In genomic region chr12:8975076-8975475, GRCm38 (mm10) we compare ENCODE assay signal across 14 mouse cellular contexts. TPM values are rescaled to one million over a fixed set of nuclear protein-coding genes. Genes with fewer than 3 reads are reported as not detected.
DNase-seq lines count a peak whose midpoint lies in the region; ATAC-seq and TF ChIP-seq lines count a peak whose summit lies in the region.
"Had no signal": no experiment of that assay in that cellular context is flagged by ENCODE, and none has a peak within 500 bp of the region (broad histone marks: within the 10 kb centered on the region; RNA-seq: fewer than 3 reads in every experiment).

No protein-coding gene starts in this region.

- peak; percentile 14; the same call in 1 of the 2 replicates for TF ChIP-seq CTCF in heart, adult 2 months (IDR thresholded peaks at IDR 0.05)
- peak in 1 of 3 experiments; percentile 16; a peak in 2 of 6 replicates for TF ChIP-seq CTCF in MEL (IDR thresholded peaks at IDR 0.05 in 2 of 3, conservative IDR thresholded peaks at IDR 0.05 in 1 of 3; ENCODE audit: control insufficient read depth in 1 of 3, insufficient read depth in 1 of 3, low read depth in 2 of 3, low read length in 3 of 3, poor library complexity in 1 of 3, severe bottlenecking in 1 of 3)
- 0 out of 2 replicates have a peak, but pooled peaks have one; percentile 11 for TF ChIP-seq CTCF in forebrain, postnatal 0 days (IDR thresholded peaks at IDR 0.05; ENCODE audit: low read depth)

- H3K27ac ChIP-seq in heart, adult 2 months = no peak overlapping the region
- no peak overlapping the region for H3K27ac ChIP-seq in MEL (ENCODE audit: control insufficient read depth, low read depth, low read length)
- no peak overlapping the region for H3K27ac ChIP-seq in forebrain, postnatal 0 days (ENCODE audit: low read depth, low read length)
- no peak overlapping the region for H3K27ac ChIP-seq in midbrain, embryonic 15.5 days
- H3K27ac ChIP-seq: kidney, postnatal 0 days; liver, embryonic 12.5 days had no signal

- TF ChIP-seq RAD21 in MEL (IDR thresholded peaks at IDR 0.05; ENCODE audit: low read depth, low read length) = no peak

- no peak for TF ChIP-seq POLR2A in heart, adult 2 months (IDR thresholded peaks at IDR 0.05; ENCODE audit: insufficient read depth, low read depth, low read length)
- TF ChIP-seq POLR2A in MEL (IDR thresholded peaks at IDR 0.05; ENCODE audit: control insufficient read depth in 1 of 2, insufficient read depth in 1 of 2, low read depth in 1 of 2, low read length in 2 of 2, poor library complexity in 1 of 2) = no peak

- H3K4me1 ChIP-seq in heart, adult 2 months (ENCODE audit: control insufficient read depth, insufficient read depth, low read length) = no peaks in the 10 kb centered on the region; the same call in 1 of the 2 replicates
- H3K4me1 ChIP-seq in MEL (ENCODE audit: control insufficient read depth in 1 of 2, insufficient read depth in 2 of 2, low read length in 2 of 2) = peaks cover 2 to 8% of the 10 kb centered on the region in 2 experiments; a peak in 3 of 4 replicates
- H3K4me1 ChIP-seq in forebrain, postnatal 0 days (ENCODE audit: insufficient read depth) = peaks cover 11% of the 10 kb centered on the region; the same call in 1 of the 2 replicates
- H3K4me1 ChIP-seq in midbrain, embryonic 15.5 days = peaks cover 12% of the 10 kb centered on the region

- WGBS in heart, adult 2 months = 95% methylated on average over 3 of the region's 3 CpGs
- 91% methylated on average over 3 of the region's 3 CpGs for WGBS in forebrain, postnatal 0 days
- 87% methylated on average over 3 of the region's 3 CpGs for WGBS in midbrain, embryonic 15.5 days

- H3K27me3 ChIP-seq in heart, adult 2 months (ENCODE audit: control insufficient read depth, insufficient read depth, low read length) = no peaks in the 10 kb centered on the region
- H3K27me3 ChIP-seq in MEL (ENCODE audit: control insufficient read depth in 1 of 2, insufficient read depth in 2 of 2, low read length in 2 of 2) = peaks cover 0 to 5% of the 10 kb centered on the region in 2 experiments; a peak in 2 of 4 replicates
- H3K27me3 ChIP-seq in forebrain, postnatal 0 days (ENCODE audit: insufficient read depth, low read length) = no peaks in the 10 kb centered on the region
- H3K27me3 ChIP-seq in midbrain, embryonic 15.5 days (replicated peaks) = no peaks in the 10 kb centered on the region

- intact Hi-C loops in heart, adult 2 months (cut with DNase I) = no loop called here
- intact Hi-C loops in heart, postnatal 25 days (cut with DNase I) = no loop called here

- H3K4me3 ChIP-seq in heart, adult 2 months = no peak overlapping the region
- H3K4me3 ChIP-seq in MEL (ENCODE audit: control insufficient read depth in 1 of 2, insufficient read depth in 1 of 2, low read depth in 2 of 2, low read length in 2 of 2) = no peak overlapping the region; a peak in 1 of 4 replicates
- H3K4me3 ChIP-seq in forebrain, postnatal 0 days (ENCODE audit: low read depth, low read length) = 0 out of 2 replicates have a peak overlapping the region, but pooled peaks have one; percentile 78
- H3K4me3 ChIP-seq in midbrain, embryonic 15.5 days = peak overlapping the region; percentile 53; the same call in 1 of the 2 replicates

- H3K4me2 ChIP-seq in forebrain, postnatal 0 days (ENCODE audit: low read depth) = peak overlapping the region; percentile 69; the same call in 1 of the 2 replicates
- peak overlapping the region; percentile 59 for H3K4me2 ChIP-seq in midbrain, embryonic 15.5 days

- TF ChIP-seq EP300 in heart, adult 2 months (IDR thresholded peaks at IDR 0.05; ENCODE audit: insufficient read depth, low read depth, low read length) = no peak
- TF ChIP-seq EP300 in MEL (IDR thresholded peaks at IDR 0.05; ENCODE audit: low read depth in 1 of 2, low read length in 2 of 2) = no peak

- ATAC-seq in forebrain, postnatal 0 days = no peak
- ATAC-seq in midbrain, embryonic 15.5 days (replicated peaks) = no peak
- ATAC-seq: liver, embryonic 12.5 days had no signal

- no peaks in the 10 kb centered on the region for H3K9me3 ChIP-seq in MEL (replicated peaks; ENCODE audit: insufficient read depth, low read length)
- H3K9me3 ChIP-seq in forebrain, postnatal 0 days (ENCODE audit: low read length) = no peaks in the 10 kb centered on the region
- no peaks in the 10 kb centered on the region for H3K9me3 ChIP-seq in midbrain, embryonic 15.5 days
- H3K9me3 ChIP-seq: heart, embryonic 10.5 days; liver, embryonic 12.5 days had no signal

- H3K36me3 ChIP-seq in heart, adult 2 months (ENCODE audit: control insufficient read depth, insufficient read depth, low read length) = no peaks in the 10 kb centered on the region
- no peaks in the 10 kb centered on the region for H3K36me3 ChIP-seq in MEL (ENCODE audit: control insufficient read depth in 1 of 2, insufficient read depth in 2 of 2, low read length in 2 of 2)
- H3K36me3 ChIP-seq in forebrain, postnatal 0 days (ENCODE audit: insufficient read depth) = peaks cover 15% of the 10 kb centered on the region
- peaks cover 8% of the 10 kb centered on the region; the same call in 1 of the 2 replicates for H3K36me3 ChIP-seq in midbrain, embryonic 15.5 days (replicated peaks)
- H3K36me3 ChIP-seq: liver, embryonic 12.5 days had no signal

- no peaks in the 10 kb centered on the region for H3K79me2 ChIP-seq in heart, adult 2 months (replicated peaks; ENCODE audit: control insufficient read depth, insufficient read depth, low read length)
- no peaks in the 10 kb centered on the region; the same call in 1 of the 2 replicates for H3K79me2 ChIP-seq in MEL (ENCODE audit: control insufficient read depth, insufficient read depth, low read length, poor library complexity)

- no peak overlapping the region for H3K9ac ChIP-seq in heart, adult 2 months (ENCODE audit: low read depth, low read length)
- H3K9ac ChIP-seq in MEL (ENCODE audit: control insufficient read depth, low read depth, low read length, poor library complexity, severe bottlenecking) = no peak overlapping the region
- H3K9ac ChIP-seq in forebrain, postnatal 0 days = no peak overlapping the region
- 0 out of 2 replicates have a peak overlapping the region, but pooled peaks have one; percentile 48 for H3K9ac ChIP-seq in midbrain, embryonic 15.5 days
- H3K9ac ChIP-seq: liver, embryonic 12.5 days had no signal

- DNase-seq in heart, adult 2 months = no peak
- DNase-seq in heart, postnatal 25 days (ENCODE audit: low spot score) = no peak
- DNase-seq in MEL (ENCODE audit: low read depth, low spot score) = peak; percentile 37
- DNase-seq in forebrain, postnatal 0 days = no peak
- DNase-seq in kidney, postnatal 4 days = no peak
- no peak for DNase-seq in left cerebral cortex, adult 11 months (ENCODE audit: low spot score)
- DNase-seq in left cerebral cortex, adult 18-20 months (ENCODE audit: low spot score in 2 of 2) = no peak
- DNase-seq: right cerebral cortex, adult 18-20 months; thymus, adult 2 months had no signal

TF ChIP-seq in MEL, 35 proteins besides CTCF, POLR2A, EP300 and RAD21 (continues in another document):
- TF ChIP-seq MAFK (IDR thresholded peaks at IDR 0.05; ENCODE audit: borderline replicate concordance, low read depth, low read length) (no peak), CHD1 (IDR thresholded peaks at IDR 0.05; ENCODE audit: low read depth, low read length) (no peak)

RNA-seq across cellular contexts. Expression of gene Wdr35, which starts 1.4 kb away (rescaled TPM):
- total RNA-seq in heart, adult 2 months (2021) = 1 to 10 TPM; 9.0 to 9.5 TPM
- 3.4 and 5.9 TPM in 2 replicates for polyA plus RNA-seq in heart, adult 2 months (2012; rRNA removed)
- total RNA-seq in heart, postnatal 25 days (2021) = 10 to 100 TPM; 12.6 to 12.9 TPM
- total RNA-seq in MEL (2012; rRNA removed) = 5.1 and 5.7 TPM in 2 replicates
- 1 to 10 TPM in 1 of 2 experiments, not detected in 1; 5.9 TPM for polyA plus RNA-seq in MEL (2012; ENCODE audit: insufficient read depth in 1 of 2, insufficient read length in 2 of 2, low read depth in 1 of 2, low replicate concordance in 2 of 2, missing spikeins in 1 of 2)
- total RNA-seq in forebrain, postnatal 0 days (2014; rRNA removed) = 24.9 and 27.7 TPM in 2 replicates
- polyA plus RNA-seq in forebrain, postnatal 0 days (2015; fragmentation: Nextera tagmentation; extraction: Ambion mirVana) = 15.0 and 22.9 TPM in 2 replicates
- 23.1 and 24.0 TPM in 2 replicates for polyA plus RNA-seq in midbrain, embryonic 15.5 days (2015; fragmentation: Nextera tagmentation; extraction: Ambion mirVana)
- total RNA-seq in left cerebral cortex, adult 18-20 months (2021) = 10 to 100 TPM; 43.6 to 47.1 TPM

RNA-seq across cellular contexts. Expression of gene Matn3, which starts 27.3 kb away (rescaled TPM):
- total RNA-seq in heart, adult 2 months (2021) = not detected
- not detected in 2 replicates for polyA plus RNA-seq in heart, adult 2 months (2012; rRNA removed)
- total RNA-seq in heart, postnatal 25 days (2021) = not detected
- total RNA-seq in MEL (2012; rRNA removed) = not detected in 2 replicates
- polyA plus RNA-seq in MEL (2012; ENCODE audit: insufficient read depth in 1 of 2, insufficient read length in 2 of 2, low read depth in 1 of 2, low replicate concordance in 2 of 2, missing spikeins in 1 of 2) = not detected
- total RNA-seq in forebrain, postnatal 0 days (2014; rRNA removed) = 0.15 and 0.57 TPM in 2 replicates
- polyA plus RNA-seq in forebrain, postnatal 0 days (2015; fragmentation: Nextera tagmentation; extraction: Ambion mirVana) = 0.15 and 0.18 TPM in 2 replicates
- 0.19 TPM in 1 of 2 replicates, not detected in the other for polyA plus RNA-seq in midbrain, embryonic 15.5 days (2015; fragmentation: Nextera tagmentation; extraction: Ambion mirVana)
- total RNA-seq in left cerebral cortex, adult 18-20 months (2021) = under 1 TPM in 1 of 2 experiments, not detected in 1; 0.12 TPM
- total RNA-seq: megakaryocyte-erythroid progenitor cell, adult 5-6 weeks had no signal

RNA-seq across cellular contexts. Expression of gene Laptm4a, which starts 53.6 kb away (rescaled TPM):
- total RNA-seq in heart, adult 2 months (2021) = 100 to 1,000 TPM; 366 to 372 TPM
- 314 and 519 TPM in 2 replicates for polyA plus RNA-seq in heart, adult 2 months (2012; rRNA removed)
- total RNA-seq in heart, postnatal 25 days (2021) = 100 to 1,000 TPM; 332 to 350 TPM
- total RNA-seq in MEL (2012; rRNA removed) = 43.8 and 49.0 TPM in 2 replicates
- 10 to 100 TPM in 1 of 2 experiments, not detected in 1; 49.7 TPM for polyA plus RNA-seq in MEL (2012; ENCODE audit: insufficient read depth in 1 of 2, insufficient read length in 2 of 2, low read depth in 1 of 2, low replicate concordance in 2 of 2, missing spikeins in 1 of 2)
- total RNA-seq in forebrain, postnatal 0 days (2014; rRNA removed) = 168 and 184 TPM in 2 replicates
- polyA plus RNA-seq in forebrain, postnatal 0 days (2015; fragmentation: Nextera tagmentation; extraction: Ambion mirVana) = 270 and 278 TPM in 2 replicates
- polyA plus RNA-seq in midbrain, embryonic 15.5 days (2015; fragmentation: Nextera tagmentation; extraction: Ambion mirVana) = 171 and 181 TPM in 2 replicates
- total RNA-seq in left cerebral cortex, adult 18-20 months (2021) = 100 to 1,000 TPM; 184 to 192 TPM

RNA-seq across cellular contexts. Expression of gene Ttc32, which starts 54.7 kb away (rescaled TPM):
- 10 to 100 TPM; 26.1 to 31.4 TPM for total RNA-seq in heart, adult 2 months (2021)
- 13.8 and 15.7 TPM in 2 replicates for polyA plus RNA-seq in heart, adult 2 months (2012; rRNA removed)
- total RNA-seq in heart, postnatal 25 days (2021) = 10 to 100 TPM; 24.5 to 26.1 TPM
- 6.7 and 7.3 TPM in 2 replicates for total RNA-seq in MEL (2012; rRNA removed)
- polyA plus RNA-seq in MEL (2012; ENCODE audit: insufficient read depth in 1 of 2, insufficient read length in 2 of 2, low read depth in 1 of 2, low replicate concordance in 2 of 2, missing spikeins in 1 of 2) = 1 to 10 TPM in 1 of 2 experiments, not detected in 1; 7.4 TPM
- 3.2 and 7.6 TPM in 2 replicates for total RNA-seq in forebrain, postnatal 0 days (2014; rRNA removed)
- polyA plus RNA-seq in forebrain, postnatal 0 days (2015; fragmentation: Nextera tagmentation; extraction: Ambion mirVana) = 5.1 and 6.9 TPM in 2 replicates
- polyA plus RNA-seq in midbrain, embryonic 15.5 days (2015; fragmentation: Nextera tagmentation; extraction: Ambion mirVana) = 6.8 and 7.0 TPM in 2 replicates
- total RNA-seq in left cerebral cortex, adult 18-20 months (2021) = 1 to 10 TPM; 4.2 to 5.2 TPM

Comparison
In these comparisons a context has a peak if more than half of its experiments do, and no peak if none do; other contexts are left out.
1. H3K4me3 ChIP-seq: peak in forebrain, postnatal 0 days (single experiment) and midbrain, embryonic 15.5 days (single experiment); none in heart, adult 2 months (single experiment) and MEL (0 of 2).